Mouse (Mus musculus): Measurements from ENCODE around the gene Tub. TPM values are rescaled to one million over a fixed set of nuclear protein-coding genes. Genes with fewer than 3 reads are reported as not detected.
A peak's percentile ranks its signal among the peaks of the same experiment; 100 is the strongest.

Tub gene
- polyA plus RNA-seq, 1 experiment: 3.8 TPM

- Histone ChIP-seq H3K4me1 (ENCODE audit: control insufficient read depth, insufficient read depth, low read length) (no peaks in the 10 kb centered on the region), H3K27me3 (ENCODE audit: control insufficient read depth, insufficient read depth, low read length, poor library complexity, severe bottlenecking) (no peaks in the 10 kb centered on the region), H3K36me3 (ENCODE audit: control insufficient read depth, insufficient read depth, low read length, poor library complexity, severe bottlenecking) (no peaks in the 10 kb centered on the region), H3K27ac (ENCODE audit: insufficient read depth, low read length) (no peak overlapping the region), H3K9me3 (replicated peaks; ENCODE audit: control insufficient read depth, insufficient read depth, low read length, poor library complexity, severe bottlenecking) (no peaks in the 10 kb centered on the region), H3K9ac (ENCODE audit: low read depth, poor library complexity, severe bottlenecking) (no peak overlapping the region), H3K4me3 (ENCODE audit: low read depth, low read length) (no peak overlapping the region)
- TF ChIP-seq CTCF (IDR thresholded peaks at IDR 0.05; ENCODE audit: low read depth, low read length): peak; percentile 23
- no peak for TF ChIP-seq POLR2A (IDR thresholded peaks at IDR 0.05; ENCODE audit: insufficient read depth, low read length)
- 0 out of 2 replicates have a peak, but pooled peaks have one; percentile 12 for TF ChIP-seq EP300 (IDR thresholded peaks at IDR 0.05; ENCODE audit: insufficient read depth, low read depth, low read length)
These were observed 15.8 kb downstream of the Tub start for GRCm38 (mm10) chr7:108965968-108966367.

GRCm38 (mm10) chr7:108966742-108967362 lies 16.7 kb downstream of the Tub start:
- peak; percentile 86 for TF ChIP-seq CTCF (IDR thresholded peaks at IDR 0.05; ENCODE audit: low read depth, low read length)
- TF ChIP-seq POLR2A (IDR thresholded peaks at IDR 0.05; ENCODE audit: insufficient read depth, low read length): no peak
- Histone ChIP-seq H3K9me3 (replicated peaks; ENCODE audit: control insufficient read depth, insufficient read depth, low read length, poor library complexity, severe bottlenecking) (no peaks in the 10 kb centered on the region), H3K4me3 (ENCODE audit: low read depth, low read length) (no peak overlapping the region), H3K4me1 (ENCODE audit: control insufficient read depth, insufficient read depth, low read length) (no peaks in the 10 kb centered on the region), H3K9ac (ENCODE audit: low read depth, poor library complexity, severe bottlenecking) (no peak overlapping the region), H3K27me3 (ENCODE audit: control insufficient read depth, insufficient read depth, low read length, poor library complexity, severe bottlenecking) (no peaks in the 10 kb centered on the region), H3K27ac (ENCODE audit: insufficient read depth, low read length) (no peak overlapping the region), H3K36me3 (ENCODE audit: control insufficient read depth, insufficient read depth, low read length, poor library complexity, severe bottlenecking) (no peaks in the 10 kb centered on the region)

- H3K4me3 ChIP-seq (ENCODE audit: low read depth, low read length): no peak overlapping the region
- H3K4me1 ChIP-seq (ENCODE audit: control insufficient read depth, insufficient read depth, low read length): no peaks in the 10 kb centered on the region
- no peaks in the 10 kb centered on the region for H3K36me3 ChIP-seq (ENCODE audit: control insufficient read depth, insufficient read depth, low read length, poor library complexity, severe bottlenecking)
- H3K27ac ChIP-seq (ENCODE audit: insufficient read depth, low read length): no peak overlapping the region
- no peak overlapping the region for H3K9ac ChIP-seq (ENCODE audit: low read depth, poor library complexity, severe bottlenecking)
- H3K9me3 ChIP-seq (replicated peaks; ENCODE audit: control insufficient read depth, insufficient read depth, low read length, poor library complexity, severe bottlenecking): no peaks in the 10 kb centered on the region
- TF ChIP-seq EP300 (IDR thresholded peaks at IDR 0.05; ENCODE audit: insufficient read depth, low read depth, low read length): no peak
- no peak for TF ChIP-seq CTCF (IDR thresholded peaks at IDR 0.05; ENCODE audit: low read depth, low read length)
- no peak for TF ChIP-seq POLR2A (IDR thresholded peaks at IDR 0.05; ENCODE audit: insufficient read depth, low read length)
- H3K27me3 ChIP-seq (ENCODE audit: control insufficient read depth, insufficient read depth, low read length, poor library complexity, severe bottlenecking): no peaks in the 10 kb centered on the region
These were observed 18.1 kb downstream of the Tub start for GRCm38 (mm10) chr7:108968201-108968600.

- TF ChIP-seq CTCF (IDR thresholded peaks at IDR 0.05; ENCODE audit: low read depth, low read length): no peak
- Histone ChIP-seq H3K27ac (ENCODE audit: insufficient read depth, low read length) (no peak overlapping the region), H3K27me3 (ENCODE audit: control insufficient read depth, insufficient read depth, low read length, poor library complexity, severe bottlenecking) (no peaks in the 10 kb centered on the region), H3K36me3 (ENCODE audit: control insufficient read depth, insufficient read depth, low read length, poor library complexity, severe bottlenecking) (no peaks in the 10 kb centered on the region), H3K9me3 (replicated peaks; ENCODE audit: control insufficient read depth, insufficient read depth, low read length, poor library complexity, severe bottlenecking) (no peaks in the 10 kb centered on the region), H3K4me3 (ENCODE audit: low read depth, low read length) (no peak overlapping the region), H3K4me1 (ENCODE audit: control insufficient read depth, insufficient read depth, low read length) (no peaks in the 10 kb centered on the region), H3K9ac (ENCODE audit: low read depth, poor library complexity, severe bottlenecking) (no peak overlapping the region)
These were observed 22.1 kb downstream of the Tub start for GRCm38 (mm10) chr7:108972273-108972672.

GRCm38 (mm10) chr7:108985934-108986708 lies 36.0 kb downstream of the Tub start:
- no peak overlapping the region for H3K27ac ChIP-seq (ENCODE audit: insufficient read depth, low read length)
- H3K9ac ChIP-seq (ENCODE audit: low read depth, poor library complexity, severe bottlenecking): no peak overlapping the region
- no peaks in the 10 kb centered on the region for H3K27me3 ChIP-seq (ENCODE audit: control insufficient read depth, insufficient read depth, low read length, poor library complexity, severe bottlenecking)
- TF ChIP-seq POLR2A (IDR thresholded peaks at IDR 0.05; ENCODE audit: insufficient read depth, low read length): no peak
- no peak for TF ChIP-seq EP300 (IDR thresholded peaks at IDR 0.05; ENCODE audit: insufficient read depth, low read depth, low read length)
- no peak for TF ChIP-seq CTCF (IDR thresholded peaks at IDR 0.05; ENCODE audit: low read depth, low read length)
- H3K4me3 ChIP-seq (ENCODE audit: low read depth, low read length): no peak overlapping the region
- H3K9me3 ChIP-seq (replicated peaks; ENCODE audit: control insufficient read depth, insufficient read depth, low read length, poor library complexity, severe bottlenecking): no peaks in the 10 kb centered on the region
- no peaks in the 10 kb centered on the region for H3K36me3 ChIP-seq (ENCODE audit: control insufficient read depth, insufficient read depth, low read length, poor library complexity, severe bottlenecking)
- H3K4me1 ChIP-seq (ENCODE audit: control insufficient read depth, insufficient read depth, low read length): no peaks in the 10 kb centered on the region

GRCm38 (mm10) chr7:108991207-108991606 lies 41.1 kb downstream of the Tub start:
- H3K27me3 ChIP-seq (ENCODE audit: control insufficient read depth, insufficient read depth, low read length, poor library complexity, severe bottlenecking): no peaks in the 10 kb centered on the region
- H3K36me3 ChIP-seq (ENCODE audit: control insufficient read depth, insufficient read depth, low read length, poor library complexity, severe bottlenecking): no peaks in the 10 kb centered on the region
- H3K9ac ChIP-seq (ENCODE audit: low read depth, poor library complexity, severe bottlenecking): no peak overlapping the region
- TF ChIP-seq EP300 (IDR thresholded peaks at IDR 0.05; ENCODE audit: insufficient read depth, low read depth, low read length) (no peak), POLR2A (IDR thresholded peaks at IDR 0.05; ENCODE audit: insufficient read depth, low read length) (no peak), CTCF (IDR thresholded peaks at IDR 0.05; ENCODE audit: low read depth, low read length) (no peak)
- H3K4me1 ChIP-seq (ENCODE audit: control insufficient read depth, insufficient read depth, low read length): no peaks in the 10 kb centered on the region
- H3K4me3 ChIP-seq (ENCODE audit: low read depth, low read length): no peak overlapping the region
- H3K27ac ChIP-seq (ENCODE audit: insufficient read depth, low read length): no peak overlapping the region
- H3K9me3 ChIP-seq (replicated peaks; ENCODE audit: control insufficient read depth, insufficient read depth, low read length, poor library complexity, severe bottlenecking): no peaks in the 10 kb centered on the region
